Mouse (Mus musculus) testis, postnatal 10 days (tissue): ENCODE measurements around the gene Ptrhd1.
A peak's percentile ranks its signal among the peaks of the same experiment; 100 is the strongest.
"Not testable (repeated sequence)": the region's sequence is repeated elsewhere in the genome, so short reads cannot be mapped to it uniquely, and the experiment has no call there.

Experiments
- DNase-seq: peaks from one replicate; pipeline ENCODE4 v3.0.0; 2021; ENCODE audit warnings: low spot score

Gene Ptrhd1

GRCm38 (mm10) chr12:4233572-4234508, at the start of gene Ptrhd1, which contains the start of gene Cenpo:
Gene Ptrhd1 (plus strand): TSS chr12:4234027.
Gene Cenpo (minus strand): TSS chr12:4234294.
- peak; percentile 94 for DNase-seq

GRCm38 (mm10) chr12:4184648-4185047, 49.2 kb upstream of the Ptrhd1 start:
- no peak for DNase-seq

- peak; percentile 71 for DNase-seq
These were observed 45.4 kb upstream of the Ptrhd1 start for GRCm38 (mm10) chr12:4188171-4189059.

- peak; percentile 65 for DNase-seq
These were observed 44.8 kb upstream of the Ptrhd1 start for GRCm38 (mm10) chr12:4189060-4189447.

- DNase-seq, result no peak
These were observed 41.3 kb upstream of the Ptrhd1 start for GRCm38 (mm10) chr12:4192514-4192913.

GRCm38 (mm10) chr12:4193025-4193740, 40.6 kb upstream of the Ptrhd1 start:
- DNase-seq, result no peak

DNA sequence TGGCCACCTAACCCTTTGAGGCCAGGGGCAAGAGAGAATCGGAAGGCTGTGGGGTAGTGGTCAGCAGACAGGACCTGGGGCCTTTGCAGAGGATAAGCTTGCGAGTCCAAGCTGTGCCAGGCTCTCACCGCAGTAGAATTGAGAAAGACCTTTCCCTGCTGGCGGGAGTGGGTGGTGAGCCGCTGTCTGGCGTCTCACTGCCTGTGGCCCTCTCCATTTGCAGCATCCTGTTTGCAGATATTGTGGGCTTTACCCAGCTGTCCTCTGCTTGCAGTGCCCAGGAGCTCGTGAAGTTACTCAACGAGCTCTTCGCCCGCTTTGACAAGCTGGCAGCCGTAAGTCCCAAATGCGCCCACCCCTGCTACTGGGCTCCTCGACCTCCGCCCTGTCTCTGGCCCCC, 39.2 kb upstream of the Ptrhd1 start:
- no peak for DNase-seq

DNA sequence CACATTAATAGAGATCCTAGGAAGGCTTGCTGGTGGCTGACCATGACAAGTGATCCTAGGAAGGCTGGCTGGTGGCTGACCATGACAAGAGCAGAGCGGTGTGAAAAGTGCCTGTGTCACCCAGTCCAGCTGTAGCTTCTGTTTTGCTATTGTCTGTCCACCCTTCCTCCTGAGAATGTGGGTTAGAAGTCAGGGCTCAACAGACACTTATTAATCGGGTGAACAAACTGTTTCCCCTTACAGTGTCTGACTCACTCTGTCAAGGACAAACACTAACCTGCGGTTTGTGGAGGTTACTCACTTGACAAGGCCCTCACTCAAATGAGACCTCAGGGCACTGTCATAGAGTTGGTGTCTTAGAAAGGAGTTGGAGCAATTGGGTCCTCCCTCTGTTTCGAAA, 35.1 kb upstream of the Ptrhd1 start:
- DNase-seq, result no peak

GRCm38 (mm10) chr12:4199271-4199670, 34.6 kb upstream of the Ptrhd1 start:
- DNase-seq, result no peak

- no peak for DNase-seq
These were observed 32.2 kb upstream of the Ptrhd1 start for GRCm38 (mm10) chr12:4201454-4202200.

- DNase-seq, result no peak
These were observed 31.6 kb upstream of the Ptrhd1 start for GRCm38 (mm10) chr12:4202206-4202605.

GRCm38 (mm10) chr12:4206106-4206505, 27.7 kb upstream of the Ptrhd1 start:
- peak; percentile 33 for DNase-seq

DNA sequence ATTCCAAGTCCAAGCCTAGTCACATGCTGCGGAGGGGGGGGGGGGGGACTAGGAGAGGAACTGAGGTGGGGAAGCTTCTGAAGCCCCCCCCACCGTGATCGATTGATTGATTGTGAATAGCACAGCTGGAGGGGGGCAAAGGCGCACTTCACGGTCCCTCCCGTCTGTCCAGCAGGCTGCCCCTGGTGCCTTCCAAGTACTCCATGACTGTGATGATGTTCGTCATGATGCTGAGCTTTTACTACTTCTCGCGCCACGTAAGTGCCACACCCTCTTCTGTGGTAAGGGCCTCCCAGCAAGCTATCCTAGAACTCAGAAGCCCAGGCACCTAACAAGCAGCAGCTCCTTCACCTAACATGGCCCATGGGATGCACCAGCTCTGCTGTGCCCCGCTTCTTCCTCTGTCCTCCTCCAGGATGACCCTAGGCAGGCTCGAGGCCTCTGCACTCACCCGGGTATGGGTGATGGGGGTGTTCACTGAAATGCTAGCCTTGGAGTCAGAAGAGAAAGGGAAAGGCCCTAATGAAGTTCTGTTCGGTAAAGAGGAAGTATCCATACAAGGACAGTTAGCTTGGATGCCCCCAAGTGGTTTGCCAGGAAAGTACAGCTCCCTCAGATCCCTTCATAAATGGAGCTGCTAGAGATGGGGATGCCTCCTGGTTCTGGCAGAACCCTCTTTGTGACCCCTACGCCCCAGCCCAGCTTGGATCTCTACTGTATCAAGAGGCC, 25.3 kb upstream of the Ptrhd1 start:
- peak; percentile 77 for DNase-seq

DNA sequence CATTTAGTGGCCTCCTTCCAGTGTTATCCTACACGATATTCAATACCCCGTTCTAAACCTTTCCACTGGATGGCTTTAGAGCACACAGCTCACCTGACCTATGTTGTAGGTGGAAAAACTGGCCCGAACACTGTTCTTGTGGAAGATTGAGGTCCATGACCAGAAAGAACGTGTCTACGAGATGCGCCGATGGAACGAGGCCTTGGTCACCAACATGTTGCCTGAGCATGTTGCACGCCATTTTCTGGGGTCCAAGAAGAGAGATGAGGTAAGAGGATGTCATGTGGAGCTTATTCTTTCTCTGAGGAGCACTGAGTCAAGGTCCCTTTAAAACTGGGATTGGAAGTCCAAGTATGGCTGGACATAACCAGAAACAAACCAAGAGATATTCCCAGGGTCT, 24.6 kb upstream of the Ptrhd1 start:
- peak; percentile 35 for DNase-seq

- DNase-seq, result no peak
These were observed 22.7 kb upstream of the Ptrhd1 start for GRCm38 (mm10) chr12:4211174-4211573.

DNA sequence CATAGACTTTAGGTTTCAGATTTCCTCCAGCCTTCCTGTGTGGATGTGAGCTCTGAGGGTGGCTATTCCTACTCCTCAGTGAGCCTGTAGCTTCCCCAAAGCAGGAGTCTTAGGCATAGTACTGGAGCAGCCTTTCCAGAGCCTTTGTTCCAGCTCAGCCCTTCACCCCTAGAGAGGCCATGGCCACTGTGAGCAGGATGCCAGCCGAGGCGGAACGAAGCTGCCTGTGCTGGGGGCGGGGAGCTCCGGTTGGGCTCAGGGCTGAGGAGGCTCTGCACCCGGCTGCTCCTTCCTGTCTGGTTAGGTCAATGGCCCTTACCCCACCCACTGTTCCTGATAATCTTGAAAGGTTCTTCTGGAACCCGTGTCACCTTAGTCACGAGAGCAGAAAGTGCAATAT, 20.9 kb upstream of the Ptrhd1 start:
- DNase-seq, result peak; percentile 82

GRCm38 (mm10) chr12:4230156-4230555, 3.7 kb upstream of the Ptrhd1 start:
- no peak for DNase-seq

DNA sequence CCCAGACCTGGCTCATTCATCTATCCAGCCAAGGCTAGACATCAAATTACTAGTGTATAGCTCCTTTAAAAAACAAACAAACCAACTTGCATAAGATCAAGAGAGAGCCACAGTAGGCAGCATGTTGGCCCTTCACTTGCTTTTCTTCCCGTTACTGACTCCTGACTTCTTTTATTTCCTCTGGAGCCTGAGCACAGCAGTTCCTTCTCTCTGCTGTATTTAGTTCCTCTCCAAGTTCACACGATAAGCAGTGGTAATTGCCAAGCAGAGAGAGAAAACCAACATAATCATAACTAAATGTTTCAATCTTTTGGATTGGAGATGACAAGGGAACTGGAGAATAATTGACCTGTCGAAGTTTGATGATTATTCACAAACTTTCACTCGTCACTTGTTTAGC, 1.1 kb upstream of the Ptrhd1 start:
- DNase-seq, result no peak

DNA sequence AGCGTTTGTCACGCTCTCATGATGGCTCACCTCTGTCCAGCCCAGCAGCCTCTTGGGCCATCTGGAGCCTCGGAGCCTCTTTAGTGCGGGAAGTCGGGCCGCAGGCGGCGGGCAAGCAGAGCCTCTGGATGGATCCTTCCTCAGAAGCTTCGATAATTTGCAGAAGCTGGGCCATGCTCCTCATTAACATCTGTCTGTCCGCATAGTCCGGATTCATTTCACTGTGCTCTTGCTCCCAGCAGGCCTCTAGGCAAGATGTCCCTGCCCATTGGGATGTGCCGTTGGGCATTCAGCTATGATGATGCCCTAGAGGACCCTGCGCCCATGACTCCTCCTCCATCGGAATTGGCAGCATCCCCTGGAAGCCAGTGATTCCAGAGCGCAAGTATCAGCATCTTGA, 3.7 kb downstream of the Ptrhd1 start:
- DNase-seq, result no peak

GRCm38 (mm10) chr12:4240281-4240680, 6.5 kb downstream of the Ptrhd1 start:
- not testable (repeated sequence) for DNase-seq

DNA sequence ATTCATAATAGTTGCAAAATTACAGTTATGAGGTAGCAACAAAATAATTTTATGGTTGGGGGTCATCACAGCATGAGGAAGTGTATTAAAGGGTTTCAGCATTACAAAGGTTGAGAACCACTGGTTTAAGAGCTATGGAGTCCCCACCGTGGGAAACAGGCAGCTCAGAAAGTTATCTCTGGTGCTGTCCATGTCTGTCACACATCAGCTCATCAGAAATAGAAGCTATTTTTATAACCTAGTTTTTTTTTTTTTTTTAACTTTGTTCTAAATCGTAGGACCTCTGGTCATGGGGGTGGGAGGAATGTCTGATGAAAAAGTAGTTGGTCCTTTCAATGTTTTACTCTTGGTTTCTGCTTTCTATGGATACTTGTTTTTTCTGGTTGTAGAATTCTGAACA, 10.0 kb downstream of the Ptrhd1 start:
- no peak for DNase-seq
